Mouse (Mus musculus) spleen, embryonic (tissue): ENCODE results near the gene Cd3eap.

Source experiments
- CTCF ChIA-PET: fragments of 350-600 bp; sonication (Branson Sonifier 250); formaldehyde crosslinking; loops from one replicate; lab custom pipeline; 2022; lab: Charles Lee

Gene Cd3eap

GRCm38 (mm10) chr7:19335583-19335982 lies 23.7 kb downstream of the Cd3eap start:
- CTCF ChIA-PET, result interaction anchor here (0.9 kb wide), 1 partner anchor 20 kb away, joined by 4 read pairs; no protein-coding TSS in a partner anchor

- CTCF ChIA-PET, result interaction anchor here (0.6 to 1.2 kb wide), 7 partner anchors 9 to 30 kb away, joined by 3 to 18 read pairs (median 4); no protein-coding TSS in a partner anchor
These were observed 26.5 kb downstream of the Cd3eap start for GRCm38 (mm10) chr7:19332709-19333352.

GRCm38 (mm10) chr7:19331910-19332309 lies 27.4 kb downstream of the Cd3eap start:
- CTCF ChIA-PET, result interaction anchor here (0.9 to 1.2 kb wide), 2 partner anchors 10 to 21 kb away, joined by 3 read pairs; no protein-coding TSS in a partner anchor

GRCm38 (mm10) chr7:19328425-19328824 lies 30.9 kb downstream of the Cd3eap start:
- CTCF ChIA-PET, result interaction anchor here (0.6 kb wide), 1 partner anchor 151 kb away, joined by 3 read pairs; no protein-coding TSS in a partner anchor

- CTCF ChIA-PET, result interaction anchor here (0.6 kb wide), 1 partner anchor 151 kb away, joined by 3 read pairs; no protein-coding TSS in a partner anchor
These were observed 31.5 kb downstream of the Cd3eap start for GRCm38 (mm10) chr7:19327782-19328181.

GRCm38 (mm10) chr7:19327128-19327527 lies 32.2 kb downstream of the Cd3eap start:
- CTCF ChIA-PET, result no interaction called here

- CTCF ChIA-PET, result no interaction called here
These were observed 32.9 kb downstream of the Cd3eap start for GRCm38 (mm10) chr7:19326359-19326758.

GRCm38 (mm10) chr7:19325262-19326199 lies 33.8 kb downstream of the Cd3eap start:
- CTCF ChIA-PET, result no interaction called here

GRCm38 (mm10) chr7:19324221-19324620 lies 35.1 kb downstream of the Cd3eap start:
- CTCF ChIA-PET, result interaction anchor here (0.6 kb wide), 1 partner anchor 9 kb away, joined by 7 read pairs; no protein-coding TSS in a partner anchor

GRCm38 (mm10) chr7:19322489-19322888 lies 36.8 kb downstream of the Cd3eap start:
- CTCF ChIA-PET, result no interaction called here

GRCm38 (mm10) chr7:19321464-19321863 lies 37.8 kb downstream of the Cd3eap start:
- CTCF ChIA-PET, result no interaction called here

- CTCF ChIA-PET, result no interaction called here
These were observed 38.6 kb downstream of the Cd3eap start for GRCm38 (mm10) chr7:19320637-19321036.

GRCm38 (mm10) chr7:19319906-19320305 lies 39.4 kb downstream of the Cd3eap start:
- CTCF ChIA-PET, result no interaction called here

- CTCF ChIA-PET, result no interaction called here
These were observed 39.8 kb downstream of the Cd3eap start for GRCm38 (mm10) chr7:19319458-19319857.

- CTCF ChIA-PET, result interaction anchor here (0.6 to 0.7 kb wide), 2 partner anchors 9 to 16 kb away, joined by 3 to 5 read pairs; partner anchors contain the start of gene Fosb
These were observed 40.6 kb downstream of the Cd3eap start for GRCm38 (mm10) chr7:19318676-19319075.

GRCm38 (mm10) chr7:19318201-19318600 lies 41.1 kb downstream of the Cd3eap start:
- CTCF ChIA-PET, result interaction anchor here (0.6 kb wide), 1 partner anchor 16 kb away, joined by 5 read pairs; no protein-coding TSS in a partner anchor

- CTCF ChIA-PET, result interaction anchor here (0.9 kb wide), 2 partner anchors 16 to 18 kb away, joined by 4 read pairs; no protein-coding TSS in a partner anchor
These were observed 42.7 kb downstream of the Cd3eap start for GRCm38 (mm10) chr7:19316451-19317161.

GRCm38 (mm10) chr7:19314033-19314432 lies 45.2 kb downstream of the Cd3eap start:
- CTCF ChIA-PET, result no interaction called here

- CTCF ChIA-PET, result interaction anchor here (0.7 kb wide), 1 partner anchor 21 kb away, joined by 3 read pairs; no protein-coding TSS in a partner anchor
These were observed 47.3 kb downstream of the Cd3eap start for GRCm38 (mm10) chr7:19311991-19312390.

- CTCF ChIA-PET, result interaction anchor here (0.5 to 1.1 kb wide), 2 partner anchors 9 to 54 kb away, joined by 3 read pairs; no protein-coding TSS in a partner anchor
These were observed 49.2 kb downstream of the Cd3eap start, which contains the start of gene Fosb for GRCm38 (mm10) chr7:19309884-19310641. Gene Fosb (minus strand): TSS chr7:19310051.
